Mouse (Mus musculus) gastrocnemius, postnatal 14 days (tissue): ENCODE measurements around the gene Rph3a. TPM values are rescaled to one million over a fixed set of nuclear protein-coding genes. Genes with fewer than 3 reads are reported as not detected.

Experiments used
- total RNA-seq, 2 experiments: library from RNA; stranded (reverse); gene quantifications; 2 replicates each; pipeline ENCODE4 v1.2.3; 2021

Gene Rph3a
- total RNA-seq, 2 experiments from 2014 or later, result 0.06 TPM; not detected in 1

Other genes starting within 250 kb of the Rph3a start
- gene Oas3, start 232.4 kb downstream of the Rph3a start, total RNA-seq, result not detected
- gene Oas1e, start 214.6 kb downstream of the Rph3a start, total RNA-seq, result not detected
- gene Oas1c, start 197.6 kb downstream of the Rph3a start, total RNA-seq, result under 1 TPM; 0.35 to 0.38 TPM
- not detected for gene Oas1f, start 162.7 kb downstream of the Rph3a start, total RNA-seq
- not detected for gene Oas1h, start 148.7 kb downstream of the Rph3a start, total RNA-seq
- under 1 TPM in 1 of 2 experiments, not detected in 1; 0.16 TPM for gene Oas1g, start 122.5 kb downstream of the Rph3a start, total RNA-seq
- not detected for gene Oas1a, start 102.6 kb downstream of the Rph3a start, total RNA-seq
- gene Oas1d, start 95.6 kb downstream of the Rph3a start, total RNA-seq, result not detected
- 10 to 100 TPM; 62.2 to 62.4 TPM for gene Ptpn11, start 181.3 kb upstream of the Rph3a start, total RNA-seq
- gene Rpl6, start 194.4 kb upstream of the Rph3a start, total RNA-seq, result 100 to 1,000 TPM; 596 to 649 TPM
- gene Hectd4, start 210.1 kb upstream of the Rph3a start, total RNA-seq, result 10 to 100 TPM; 11.3 to 11.5 TPM